In the genomic region with DNA sequence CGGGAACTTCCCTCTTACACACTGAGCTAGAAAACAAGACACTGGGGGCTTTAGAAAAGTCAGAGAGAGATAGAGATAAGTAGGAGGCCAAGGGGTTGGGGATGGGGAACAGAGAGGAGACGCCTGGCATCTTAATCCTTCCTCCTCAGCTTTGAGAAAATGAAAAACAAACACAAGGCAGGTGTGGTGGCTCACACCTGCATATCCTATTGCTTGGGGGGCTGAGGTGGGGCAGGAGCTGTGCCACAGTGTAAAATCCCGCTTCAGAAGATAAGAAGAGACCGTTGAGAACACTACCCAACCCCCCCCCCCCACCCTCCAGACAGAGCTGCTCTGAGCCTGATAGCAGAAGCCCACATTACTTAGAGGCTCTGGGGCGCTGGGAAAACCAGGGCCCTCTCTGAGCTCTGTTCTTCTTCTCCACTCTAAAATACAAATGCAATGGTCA, we compare ENCODE assay signal across 19 mouse cellular contexts. TPM values are rescaled to one million over a fixed set of nuclear protein-coding genes. Genes with fewer than 3 reads are reported as not detected.
DNase-seq lines count a peak whose midpoint lies in the region; ATAC-seq and TF ChIP-seq lines count a peak whose summit lies in the region.
"Had no signal": no experiment of that assay in that cellular context is flagged by ENCODE, and none has a peak within 500 bp of the region (broad histone marks: within the 10 kb centered on the region; RNA-seq: fewer than 3 reads in every experiment).

No protein-coding gene starts in this region.

- H3K27me3 ChIP-seq in MEL (ENCODE audit: control insufficient read depth in 1 of 2, insufficient read depth in 2 of 2, low read length in 2 of 2), result no peaks in the 10 kb centered on the region
- H3K27me3 ChIP-seq in liver, embryonic 13.5 days, result no peaks in the 10 kb centered on the region
- no peaks in the 10 kb centered on the region for H3K27me3 ChIP-seq in stomach, embryonic 16.5 days (ENCODE audit: control insufficient read depth, insufficient read depth, low read length)
- no peaks in the 10 kb centered on the region for H3K27me3 ChIP-seq in midbrain, postnatal 0 days (ENCODE audit: insufficient read depth, low read length)
- H3K27me3 ChIP-seq in kidney, embryonic 16.5 days (ENCODE audit: insufficient read depth, low read length), result no peaks in the 10 kb centered on the region
- H3K27me3 ChIP-seq: forebrain, embryonic 13.5 days; kidney, embryonic 15.5 days; limb, embryonic 13.5 days had no signal

- no peak for TF ChIP-seq RAD21 in MEL (IDR thresholded peaks at IDR 0.05; ENCODE audit: low read depth, low read length)

- whole genome bisulfite sequencing in liver, embryonic 13.5 days (ENCODE audit: insufficient replicate concordance), result 5% methylated on average over 5 of the region's 5 CpGs
- WGBS in stomach, embryonic 16.5 days, result 33% methylated on average over 5 of the region's 5 CpGs
- WGBS in midbrain, postnatal 0 days, result 57% methylated on average over 5 of the region's 5 CpGs
- WGBS in kidney, embryonic 16.5 days, result 50% methylated on average over 5 of the region's 5 CpGs

- no peaks in the 10 kb centered on the region for H3K9me3 ChIP-seq in MEL (replicated peaks; ENCODE audit: insufficient read depth, low read length)
- no peaks in the 10 kb centered on the region for H3K9me3 ChIP-seq in liver, embryonic 13.5 days (replicated peaks)
- no peaks in the 10 kb centered on the region for H3K9me3 ChIP-seq in stomach, embryonic 16.5 days (replicated peaks; ENCODE audit: control insufficient read depth, low read length)
- H3K9me3 ChIP-seq in midbrain, postnatal 0 days (ENCODE audit: low read length), result no peaks in the 10 kb centered on the region
- no peaks in the 10 kb centered on the region for H3K9me3 ChIP-seq in kidney, embryonic 16.5 days (ENCODE audit: low read length)
- H3K9me3 ChIP-seq: forebrain, embryonic 13.5 days; kidney, embryonic 15.5 days; limb, embryonic 13.5 days had no signal

- peak; percentile 79 to 92 for TF ChIP-seq EP300 in MEL (IDR thresholded peaks at IDR 0.05; ENCODE audit: low read depth in 1 of 2, low read length in 2 of 2)

- TF ChIP-seq POLR2A in MEL (IDR thresholded peaks at IDR 0.05; ENCODE audit: control insufficient read depth in 1 of 2, insufficient read depth in 1 of 2, low read depth in 1 of 2, low read length in 2 of 2, poor library complexity in 1 of 2), result peak in 1 of 2 experiments; percentile 64; a peak in 2 of 4 replicates

- ATAC-seq in liver, embryonic 13.5 days (ENCODE audit: low read depth), result peak; percentile 88
- no peak for ATAC-seq in stomach, embryonic 16.5 days (ENCODE audit: insufficient read depth, low FRiP score)
- no peak for ATAC-seq in midbrain, postnatal 0 days (ENCODE audit: low FRiP score)
- no peak for ATAC-seq in kidney, embryonic 16.5 days (ENCODE audit: low FRiP score, low TSS enrichment)
- ATAC-seq: activated CD4-positive, CD25-positive, alpha-beta regulatory T cell, adult 4 months; forebrain, embryonic 13.5 days had no signal

- H3K36me3 ChIP-seq in MEL (ENCODE audit: control insufficient read depth in 1 of 2, insufficient read depth in 2 of 2, low read length in 2 of 2), result peaks cover 0 to 19% of the 10 kb centered on the region in 2 experiments; a peak in 2 of 4 replicates
- H3K36me3 ChIP-seq in liver, embryonic 13.5 days, result no peaks in the 10 kb centered on the region
- no peaks in the 10 kb centered on the region for H3K36me3 ChIP-seq in stomach, embryonic 16.5 days (ENCODE audit: control insufficient read depth, insufficient read depth, low read length)
- no peaks in the 10 kb centered on the region for H3K36me3 ChIP-seq in midbrain, postnatal 0 days (ENCODE audit: insufficient read depth, low read length)
- H3K36me3 ChIP-seq in kidney, embryonic 16.5 days (ENCODE audit: insufficient read depth, low read length), result no peaks in the 10 kb centered on the region
- H3K36me3 ChIP-seq: kidney, embryonic 15.5 days; limb, embryonic 13.5 days had no signal

- peak overlapping the region; percentile 83 for H3K9ac ChIP-seq in MEL (ENCODE audit: control insufficient read depth, low read depth, low read length, poor library complexity, severe bottlenecking)
- H3K9ac ChIP-seq in liver, embryonic 13.5 days, result peak overlapping the region; percentile 71
- no peak overlapping the region for H3K9ac ChIP-seq in stomach, embryonic 16.5 days (ENCODE audit: low read length)
- no peak overlapping the region for H3K9ac ChIP-seq in midbrain, postnatal 0 days (replicated peaks; ENCODE audit: low read length, poor library complexity, severe bottlenecking)
- no peak overlapping the region for H3K9ac ChIP-seq in kidney, embryonic 16.5 days (replicated peaks; ENCODE audit: low read length)
- H3K9ac ChIP-seq: forebrain, embryonic 13.5 days; kidney, embryonic 15.5 days; limb, embryonic 13.5 days had no signal

- peak overlapping the region; percentile 100 for H3K27ac ChIP-seq in MEL (ENCODE audit: control insufficient read depth, low read depth, low read length)
- peak overlapping the region; percentile 94 for H3K27ac ChIP-seq in liver, embryonic 13.5 days
- H3K27ac ChIP-seq in stomach, embryonic 16.5 days (ENCODE audit: low read length), result 0 out of 2 replicates have a peak overlapping the region, but pooled peaks have one; percentile 15
- H3K27ac ChIP-seq in midbrain, postnatal 0 days (ENCODE audit: low read depth, low read length), result no peak overlapping the region
- H3K27ac ChIP-seq in kidney, embryonic 16.5 days (ENCODE audit: low read length), result no peak overlapping the region
- H3K27ac ChIP-seq: forebrain, embryonic 13.5 days; hindbrain, postnatal 0 days; limb, embryonic 13.5 days had no signal

- H3K4me1 ChIP-seq in MEL (ENCODE audit: control insufficient read depth in 1 of 2, insufficient read depth in 2 of 2, low read length in 2 of 2), result peaks cover 8 to 41% of the 10 kb centered on the region in 2 experiments
- peaks cover 81% of the 10 kb centered on the region for H3K4me1 ChIP-seq in liver, embryonic 13.5 days (replicated peaks)
- peaks cover 45% of the 10 kb centered on the region for H3K4me1 ChIP-seq in stomach, embryonic 16.5 days (ENCODE audit: control insufficient read depth, insufficient read depth, low read length)
- H3K4me1 ChIP-seq in midbrain, postnatal 0 days (ENCODE audit: insufficient read depth, low read length), result no peaks in the 10 kb centered on the region
- H3K4me1 ChIP-seq in kidney, embryonic 16.5 days (ENCODE audit: insufficient read depth, low read length), result peaks cover 45% of the 10 kb centered on the region
- H3K4me1 ChIP-seq: forebrain, embryonic 13.5 days had no signal

- H3K4me2 ChIP-seq in liver, embryonic 13.5 days, result peak overlapping the region; percentile 70
- no peak overlapping the region for H3K4me2 ChIP-seq in stomach, embryonic 16.5 days (ENCODE audit: low read depth, low read length)
- no peak overlapping the region for H3K4me2 ChIP-seq in midbrain, postnatal 0 days (ENCODE audit: low read depth, low read length, poor library complexity, severe bottlenecking)
- no peak overlapping the region for H3K4me2 ChIP-seq in kidney, embryonic 16.5 days (replicated peaks; ENCODE audit: low read depth, low read length)
- H3K4me2 ChIP-seq: forebrain, embryonic 13.5 days; kidney, embryonic 15.5 days; limb, embryonic 13.5 days; midbrain, embryonic 11.5 days had no signal

- peak overlapping the region; percentile 62 to 63 for H3K4me3 ChIP-seq in MEL (ENCODE audit: control insufficient read depth in 1 of 2, insufficient read depth in 1 of 2, low read depth in 2 of 2, low read length in 2 of 2)
- peak overlapping the region; percentile 45 for H3K4me3 ChIP-seq in liver, embryonic 13.5 days (replicated peaks)
- H3K4me3 ChIP-seq in stomach, embryonic 16.5 days (replicated peaks; ENCODE audit: low read length), result no peak overlapping the region
- no peak overlapping the region for H3K4me3 ChIP-seq in midbrain, postnatal 0 days (ENCODE audit: low read depth, low read length)
- no peak overlapping the region for H3K4me3 ChIP-seq in kidney, embryonic 16.5 days (ENCODE audit: low read length)
- H3K4me3 ChIP-seq: forebrain, embryonic 13.5 days; kidney, embryonic 15.5 days; limb, embryonic 13.5 days had no signal

- peak; percentile 90 for DNase-seq in MEL (ENCODE audit: low read depth, low spot score)
- DNase-seq in c-Kit-positive CD71-positive TER-119-negative erythroid progenitor cells, embryonic 14.5 days (ENCODE audit: low read depth), result peak; percentile 56
- peak; percentile 50 for DNase-seq in liver, embryonic 13.5 days
- DNase-seq in midbrain, postnatal 0 days (ENCODE audit: low spot score), result no peak
- no peak for DNase-seq in urinary bladder, adult 18-20 months (ENCODE audit: low spot score in 2 of 2)
- DNase-seq: cerebellum, postnatal 10 days; heart, adult 18-20 months; heart, postnatal 14 days; lung, postnatal 10 days; right cerebral cortex, postnatal 14 days had no signal

- TF ChIP-seq CTCF in MEL (IDR thresholded peaks at IDR 0.05 in 2 of 3, conservative IDR thresholded peaks at IDR 0.05 in 1 of 3; ENCODE audit: control insufficient read depth in 1 of 3, insufficient read depth in 1 of 3, low read depth in 2 of 3, low read length in 3 of 3, poor library complexity in 1 of 3, severe bottlenecking in 1 of 3), result no peak
- no peak for TF ChIP-seq CTCF in midbrain, postnatal 0 days (IDR thresholded peaks at IDR 0.05)

- peaks cover 1% of the 10 kb centered on the region; the same call in 1 of the 2 replicates for H3K79me2 ChIP-seq in MEL (ENCODE audit: control insufficient read depth, insufficient read depth, low read length, poor library complexity)

TF ChIP-seq in MEL, 35 proteins besides CTCF, POLR2A, EP300 and RAD21 (continues in another document):
- TF ChIP-seq MYB (IDR thresholded peaks at IDR 0.05; ENCODE audit: low read depth, low read length), result peak; percentile 90

RNA-seq across cellular contexts. Expression of gene Tspan15, which starts 15.9 kb away (rescaled TPM):
- 0.23 and 0.52 TPM in 2 replicates for total RNA-seq in MEL (2012; rRNA removed)
- 1 to 10 TPM in 1 of 2 experiments, not detected in 1; 2.2 TPM for polyA plus RNA-seq in MEL (2012; ENCODE audit: insufficient read depth in 1 of 2, insufficient read length in 2 of 2, low read depth in 1 of 2, low replicate concordance in 2 of 2, missing spikeins in 1 of 2)
- polyA plus RNA-seq in liver, embryonic 13.5 days (2015; fragmentation: Nextera tagmentation; extraction: Ambion mirVana), result 8.8 and 9.3 TPM in 2 replicates
- 65.5 and 80.3 TPM in 2 replicates for polyA plus RNA-seq in stomach, embryonic 16.5 days (2015; fragmentation: Nextera tagmentation; extraction: Ambion mirVana)
- total RNA-seq in midbrain, postnatal 0 days (2014; rRNA removed), result 13.8 and 20.2 TPM in 2 replicates
- polyA plus RNA-seq in midbrain, postnatal 0 days (2015; fragmentation: Nextera tagmentation; extraction: Ambion mirVana), result 17.0 and 19.0 TPM in 2 replicates
- polyA plus RNA-seq in kidney, embryonic 16.5 days (2015; fragmentation: Nextera tagmentation; extraction: Ambion mirVana), result 69.5 and 78.7 TPM in 2 replicates

RNA-seq across cellular contexts. Expression of gene Tacr2, which starts 37.0 kb away (rescaled TPM):
- not detected in 2 replicates for total RNA-seq in MEL (2012; rRNA removed)
- polyA plus RNA-seq in MEL (2012; ENCODE audit: insufficient read depth in 1 of 2, insufficient read length in 2 of 2, low read depth in 1 of 2, low replicate concordance in 2 of 2, missing spikeins in 1 of 2), result under 1 TPM in 1 of 2 experiments, not detected in 1; 0.06 TPM
- polyA plus RNA-seq in liver, embryonic 13.5 days (2015; fragmentation: Nextera tagmentation; extraction: Ambion mirVana), result not detected in 2 replicates
- polyA plus RNA-seq in stomach, embryonic 16.5 days (2015; fragmentation: Nextera tagmentation; extraction: Ambion mirVana), result 1.4 and 1.6 TPM in 2 replicates
- total RNA-seq in midbrain, postnatal 0 days (2014; rRNA removed), result not detected in 2 replicates
- polyA plus RNA-seq in midbrain, postnatal 0 days (2015; fragmentation: Nextera tagmentation; extraction: Ambion mirVana), result 0.06 TPM in 1 of 2 replicates, not detected in the other
- 0.15 and 0.22 TPM in 2 replicates for polyA plus RNA-seq in kidney, embryonic 16.5 days (2015; fragmentation: Nextera tagmentation; extraction: Ambion mirVana)
- total RNA-seq: heart, adult 18-20 months; heart, postnatal 14 days; hindbrain, postnatal 0 days had no signal
- polyA plus RNA-seq: activated CD4-positive, CD25-positive, alpha-beta regulatory T cell, adult 4 months; embryonic facial prominence, embryonic 11.5 days; forebrain, embryonic 13.5 days; limb, embryonic 13.5 days; midbrain, embryonic 11.5 days had no signal

Comparison
In these comparisons a context has a peak if more than half of its experiments do, and no peak if none do; other contexts are left out.
1. DNase-seq: peak in MEL (single experiment), c-Kit-positive CD71-positive TER-119-negative erythroid progenitor cells, embryonic 14.5 days (single experiment) and liver, embryonic 13.5 days (single experiment); none in midbrain, postnatal 0 days (single experiment) and urinary bladder, adult 18-20 months (0 of 2).
2. H3K27ac ChIP-seq: peak in MEL (single experiment), liver, embryonic 13.5 days (single experiment) and stomach, embryonic 16.5 days (single experiment); none in midbrain, postnatal 0 days (single experiment) and kidney, embryonic 16.5 days (single experiment).
3. H3K4me3 ChIP-seq: peak in MEL (2 of 2) and liver, embryonic 13.5 days (single experiment); none in stomach, embryonic 16.5 days (single experiment), midbrain, postnatal 0 days (single experiment) and kidney, embryonic 16.5 days (single experiment).
4. H3K9ac ChIP-seq: peak in MEL (single experiment) and liver, embryonic 13.5 days (single experiment); none in stomach, embryonic 16.5 days (single experiment), midbrain, postnatal 0 days (single experiment) and kidney, embryonic 16.5 days (single experiment).